Mouse (Mus musculus): ENCODE results near the gene Kcnq4.

DNA sequence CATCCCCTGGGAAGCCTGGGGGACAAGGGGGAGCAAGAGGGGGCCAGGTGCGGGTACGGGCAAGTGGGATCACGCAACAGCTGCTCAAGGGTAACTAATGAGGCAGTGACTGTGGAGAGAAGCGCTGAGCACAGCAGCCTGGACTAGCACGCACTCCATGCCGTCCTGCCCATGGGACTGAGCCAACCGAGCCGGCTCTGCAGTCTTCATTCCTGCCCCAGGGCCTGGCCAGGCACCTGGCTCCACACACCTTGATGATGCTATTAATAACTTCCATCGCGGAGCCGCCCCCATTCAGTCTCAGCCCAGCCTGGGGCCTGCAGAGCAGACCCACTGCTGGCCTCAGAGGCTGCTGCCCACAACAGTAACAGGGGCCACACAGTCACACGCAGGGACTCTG, 36.2 kb downstream of the Kcnq4 start:
- TF ChIP-seq CTCF (conservative IDR thresholded peaks at IDR 0.05; ENCODE audit: low read length), result no peak
- no peak for TF ChIP-seq POU5F1 (IDR thresholded peaks at IDR 0.05; ENCODE audit: borderline replicate concordance, low read length)
